Mouse (Mus musculus) CH12.LX (cell line): ENCODE data around the gene Paics.

ENCODE experiments used
- CTCF ChIP-seq, 2 experiments: IDR thresholded peaks in 1 of 2; conservative IDR thresholded peaks in 1 of 2; 2 replicates each; pipeline ENCODE4 v1.5.1; 2011 to 2012; ENCODE audit warnings: low read depth in 2 of 2, low read length in 2 of 2, improper control_type of control experiment in 1 of 2, inconsistent platforms in 1 of 2, mild to moderate bottlenecking in 1 of 2, moderate library complexity in 1 of 2
- E2F4 ChIP-seq: IDR thresholded peaks from 2 replicates; pipeline ENCODE4 v1.6.1; 2011; ENCODE audit warnings: low read depth, low read length, improper control_type of control experiment; ENCODE audit not compliant: insufficient replicate concordance
- EP300 ChIP-seq: IDR thresholded peaks from 2 replicates; pipeline ENCODE4 v1.6.1; 2011; ENCODE audit warnings: low read length, improper control_type of control experiment
- ETS1 ChIP-seq: conservative IDR thresholded peaks from 2 replicates; pipeline ENCODE4 v1.6.1; 2012; ENCODE audit warnings: low read depth, mild to moderate bottlenecking, inconsistent platforms, low read length, improper control_type of control experiment, moderate library complexity
- GABPA ChIP-seq: IDR thresholded peaks from 2 replicates; pipeline ENCODE4 v1.6.1; 2012; ENCODE audit warnings: low read depth, low read length, improper control_type of control experiment, inconsistent platforms; ENCODE audit not compliant: insufficient replicate concordance
- IRF4 ChIP-seq: IDR thresholded peaks from 2 replicates; pipeline ENCODE4 v1.6.1; 2014; ENCODE audit warnings: low read depth, mild to moderate bottlenecking, inconsistent platforms, low read length, improper control_type of control experiment
- JUND ChIP-seq: conservative IDR thresholded peaks from 2 replicates; pipeline ENCODE4 v1.6.1; 2011; ENCODE audit warnings: low read depth, low read length, improper control_type of control experiment
- MAX ChIP-seq: IDR thresholded peaks from 2 replicates; pipeline ENCODE4 v1.6.1; 2011; ENCODE audit warnings: low read length, improper control_type of control experiment
- MAZ ChIP-seq: IDR thresholded peaks from 2 replicates; pipeline ENCODE4 v1.6.1; 2012; ENCODE audit warnings: low read depth, mild to moderate bottlenecking, inconsistent platforms, low read length, improper control_type of control experiment, moderate library complexity
- POLR2A ChIP-seq: IDR thresholded peaks from 2 replicates; pipeline ENCODE4 v1.6.1; 2011; ENCODE audit warnings: low read depth, mild to moderate bottlenecking, improper control_type of control experiment, low read length
- SIN3A ChIP-seq: IDR thresholded peaks from 2 replicates; pipeline ENCODE4 v1.6.1; 2012; ENCODE audit warnings: low read length, improper control_type of control experiment, inconsistent platforms
- SMC3 ChIP-seq: IDR thresholded peaks from 2 replicates; pipeline ENCODE4 v1.6.1; 2011; ENCODE audit warnings: low read depth, low read length, improper control_type of control experiment
- UBTF ChIP-seq: IDR thresholded peaks from 2 replicates; pipeline ENCODE4 v1.6.1; 2012; ENCODE audit warnings: low read depth, mild to moderate bottlenecking, inconsistent platforms, low read length, improper control_type of control experiment, moderate library complexity

- TF ChIP-seq CTCF (conservative IDR thresholded peaks at IDR 0.05 in 1 of 2, IDR thresholded peaks at IDR 0.05 in 1 of 2; ENCODE audit: low read depth in 2 of 2, low read length in 2 of 2) (no peak), EP300 (no peak), E2F4 (no peak), POLR2A (peak; percentile 99), JUND (no peak), ETS1 (0 out of 2 replicates have a peak, but pooled peaks have one; percentile 29), MAZ (peak; percentile 3; the same call in 1 of the 2 replicates), MAX (peak; percentile 74; the same call in 1 of the 2 replicates), GABPA (peak; percentile 92), UBTF (0 out of 2 replicates have a peak, but pooled peaks have one; percentile 32), SMC3 (no peak), SIN3A (peak; percentile 43; the same call in 1 of the 2 replicates), IRF4 (peak; percentile 59; the same call in 1 of the 2 replicates)
These were observed 45.5 kb upstream of the Paics start, which contains the start of gene Aasdh for GRCm38 (mm10) chr5:76905405-76906154.
